Mouse (Mus musculus) hindbrain, embryonic 15.5 days (tissue): ENCODE results near the gene Lurap1l. TPM values are rescaled to one million over a fixed set of nuclear protein-coding genes. Genes with fewer than 3 reads are reported as not detected.
A peak's percentile ranks its signal among the peaks of the same experiment; 100 is the strongest.

Experiments
- ATAC-seq: fragments of 200-750 bp; cut with Nextera tagmentation; 2 replicates; pipeline ENCODE4 v1.8.0; 2017; ENCODE audit warnings: low read depth, moderate number of reproducible peaks, moderate TSS enrichment; ENCODE audit not compliant: low FRiP score
- H3K27ac ChIP-seq: fragments of 300-500 bp; sonication (generic); replicated peaks from 2 replicates; pipeline ENCODE4 v1.5.1; 2015; ENCODE audit warnings: mild to moderate bottlenecking, inconsistent platforms
- H3K27me3 ChIP-seq: fragments of 300-500 bp; sonication (generic); 2 replicates; pipeline ENCODE4 v1.6.1; 2015; ENCODE audit warnings: control low read depth, inconsistent platforms
- H3K36me3 ChIP-seq: fragments of 300-500 bp; sonication (generic); 2 replicates; pipeline ENCODE4 v1.6.1; 2015; ENCODE audit warnings: control low read depth, inconsistent platforms
- H3K4me1 ChIP-seq: fragments of 300-500 bp; sonication (generic); replicated peaks from 2 replicates; pipeline ENCODE4 v1.6.1; 2015; ENCODE audit warnings: control low read depth, inconsistent platforms
- H3K4me2 ChIP-seq: fragments of 300-500 bp; sonication (generic); 2 replicates; pipeline ENCODE4 v1.6.1; 2015; ENCODE audit warnings: moderate library complexity, mild to moderate bottlenecking, inconsistent platforms
- H3K4me3 ChIP-seq: fragments of 300-500 bp; sonication (generic); 2 replicates; pipeline ENCODE4 v1.5.1; 2015; ENCODE audit warnings: mild to moderate bottlenecking, inconsistent platforms
- H3K9ac ChIP-seq: fragments of 300-500 bp; sonication (generic); 2 replicates; pipeline ENCODE4 v1.6.1; 2015; ENCODE audit warnings: inconsistent platforms
- H3K9me3 ChIP-seq: fragments of 300-500 bp; sonication (generic); 2 replicates; pipeline ENCODE4 v1.6.1; 2016; ENCODE audit warnings: control low read depth, inconsistent platforms
- WGBS: fragments of 180-500 bp; shearing (Covaris S2); methylation state at CpG from one replicate; pipeline ENCODE4 v1.1.7; 2015; 5-methylcytosine and 5-hydroxymethylcytosine counted together
- polyA plus RNA-seq: library from polyadenylated mRNA; unstranded; fragments of >200 nt; fragmentation: Nextera tagmentation; extraction: Ambion mirVana; gene quantifications from 2 replicates; pipeline ENCODE4 v1.2.1, GENCODE M21; 2015

The Lurap1l gene
- 9.3 and 10.0 TPM in 2 replicates for polyA plus RNA-seq

DNA sequence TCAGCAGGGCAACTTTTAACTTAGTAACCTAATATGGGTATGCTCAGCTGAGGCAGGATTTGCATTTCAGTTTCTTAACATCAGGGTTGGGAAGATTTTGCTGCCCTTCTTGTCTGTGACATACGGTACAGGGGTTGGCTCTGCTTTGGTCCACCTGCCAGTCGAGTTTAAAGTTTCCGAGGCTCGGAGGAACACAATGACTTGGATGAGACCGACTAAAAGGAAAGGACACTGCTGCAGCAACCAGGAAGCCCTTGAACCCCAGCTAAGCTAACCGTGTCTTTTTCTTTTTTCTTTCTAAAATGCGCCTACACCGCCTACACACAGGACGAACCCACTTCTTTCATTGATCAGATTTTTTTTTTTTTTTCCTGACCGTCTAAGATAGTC lies at the start of gene Lurap1l:
Gene Lurap1l, plus strand, starts transcription at position 166 of the 390 bp plus-strand sequence.
- Histone ChIP-seq H3K9me3 (no peaks in the 10 kb centered on the region), H3K9ac (peak within 1 kb of the TSS; percentile 70), H3K4me3 (peak within 1 kb of the TSS; percentile 64), H3K27me3 (no peaks in the 10 kb centered on the region), H3K27ac (peak within 1 kb of the TSS; percentile 91), H3K36me3 (no peaks in the 10 kb centered on the region), H3K4me2 (peak within 1 kb of the TSS; percentile 64), H3K4me1 (peaks cover 11% of the 10 kb centered on the region; the same call in 1 of the 2 replicates)
- 1% methylated on average over 10 of the region's 10 CpGs for WGBS
- ATAC-seq, result peak; percentile 9; the same call in 1 of the 2 replicates

DNA sequence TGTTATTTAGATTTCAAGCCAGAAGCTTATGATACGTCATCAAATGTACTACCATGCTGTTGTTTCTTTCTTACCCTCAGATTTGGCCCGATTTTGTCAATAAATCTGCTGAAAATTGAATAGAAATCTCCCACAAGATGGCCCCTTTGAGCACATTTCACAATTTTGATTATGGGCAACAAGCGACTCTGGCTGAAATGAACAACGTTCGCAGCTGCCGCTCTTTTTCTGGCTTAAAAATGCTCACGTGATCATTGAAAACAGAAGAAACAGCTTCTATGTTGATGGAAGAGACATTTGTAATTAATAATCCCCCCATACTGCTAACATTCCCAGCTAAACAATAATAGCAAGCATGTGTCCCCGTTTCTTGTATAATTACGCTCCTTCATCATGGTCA lies 47.5 kb upstream of the Lurap1l start:
- 53% methylated on average over 9 of the region's 9 CpGs for WGBS
- ATAC-seq, result no peak
- H3K9ac ChIP-seq, result no peak overlapping the region
- peaks cover 13% of the 10 kb centered on the region for H3K4me1 ChIP-seq
- no peak overlapping the region for H3K4me3 ChIP-seq
- H3K36me3 ChIP-seq, result no peaks in the 10 kb centered on the region
- H3K9me3 ChIP-seq, result no peaks in the 10 kb centered on the region
- no peaks in the 10 kb centered on the region; the same call in 1 of the 2 replicates for H3K27me3 ChIP-seq
- H3K4me2 ChIP-seq, result peak overlapping the region; percentile 32
- no peak overlapping the region for H3K27ac ChIP-seq

DNA sequence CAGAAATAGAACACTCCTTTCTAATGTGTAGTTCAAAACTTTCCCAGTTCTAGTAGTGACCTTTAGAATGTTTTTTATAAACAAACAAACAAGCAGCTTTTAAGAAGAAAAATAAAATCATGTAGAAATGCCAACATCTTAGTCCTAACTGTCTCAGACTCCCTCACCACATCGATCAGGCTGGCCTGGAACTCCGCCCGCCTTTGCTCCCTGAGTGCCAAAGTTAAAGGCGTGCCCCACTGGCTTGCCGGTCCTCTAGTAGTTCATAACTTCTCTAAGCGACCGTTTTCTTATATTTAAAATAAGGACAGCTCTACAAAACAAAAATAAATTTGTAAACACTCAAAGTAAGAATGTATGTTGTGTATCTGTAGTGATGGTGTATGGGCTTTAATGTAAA lies 46.5 kb upstream of the Lurap1l start:
- Histone ChIP-seq H3K4me1 (peaks cover 13% of the 10 kb centered on the region), H3K9me3 (no peaks in the 10 kb centered on the region), H3K4me2 (no peak overlapping the region), H3K36me3 (no peaks in the 10 kb centered on the region), H3K27me3 (no peaks in the 10 kb centered on the region; the same call in 1 of the 2 replicates), H3K9ac (no peak overlapping the region), H3K4me3 (no peak overlapping the region), H3K27ac (no peak overlapping the region)
- 55% methylated on average over 7 of the region's 7 CpGs for WGBS
- ATAC-seq, result no peak

DNA sequence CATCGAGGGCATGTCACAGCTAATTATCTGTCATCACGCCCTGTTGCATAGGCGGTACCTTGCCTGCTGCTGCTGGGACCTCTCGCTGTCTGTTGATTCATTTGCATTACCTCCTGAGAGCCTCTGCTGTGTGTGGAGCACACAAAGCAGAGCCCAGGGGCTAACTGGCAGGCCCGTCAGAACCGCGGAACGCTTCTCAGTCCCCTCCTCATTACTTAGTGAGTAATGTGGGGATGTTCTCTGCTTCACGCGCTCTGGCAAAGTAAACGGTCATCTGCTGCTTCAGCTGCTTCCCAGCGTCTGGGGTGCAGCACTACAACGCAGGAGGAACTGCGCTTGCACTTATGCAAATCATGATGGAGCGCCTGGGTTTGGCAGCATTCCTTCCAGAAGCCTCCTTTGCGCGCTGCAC lies 45.9 kb upstream of the Lurap1l start:
- Histone ChIP-seq H3K4me1 (peaks cover 13% of the 10 kb centered on the region), H3K27ac (peak overlapping the region; percentile 63), H3K4me3 (peak overlapping the region; percentile 30), H3K36me3 (no peaks in the 10 kb centered on the region), H3K9ac (peak overlapping the region; percentile 35; the same call in 1 of the 2 replicates), H3K27me3 (no peaks in the 10 kb centered on the region; the same call in 1 of the 2 replicates), H3K9me3 (no peaks in the 10 kb centered on the region), H3K4me2 (peak overlapping the region; percentile 61)
- WGBS, result under 1% methylated on average over 17 of the region's 17 CpGs
- ATAC-seq, result peak; percentile 86

DNA sequence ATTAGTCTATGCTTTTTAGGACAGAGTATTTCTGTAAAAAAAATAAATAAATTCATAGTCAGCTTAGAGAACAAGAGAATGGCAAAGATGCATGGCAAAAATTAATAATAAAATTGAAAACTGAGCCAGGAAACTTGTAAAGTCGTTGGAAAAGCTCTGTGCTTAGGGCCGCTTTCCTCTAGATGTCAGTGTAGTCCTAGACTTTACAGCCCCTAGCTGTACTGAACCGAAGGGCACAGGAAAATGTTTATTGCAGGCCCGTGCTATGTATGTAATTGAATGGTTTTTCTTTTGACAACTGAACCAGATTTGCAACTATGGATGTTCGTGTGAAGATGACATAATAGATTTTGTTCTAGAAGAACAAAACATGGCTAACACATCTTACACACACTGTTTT lies 44.4 kb upstream of the Lurap1l start:
- no peak overlapping the region for H3K4me2 ChIP-seq
- no peak overlapping the region for H3K27ac ChIP-seq
- H3K36me3 ChIP-seq, result no peaks in the 10 kb centered on the region
- ATAC-seq, result peak; percentile 78
- WGBS, result 17% methylated on average over 5 of the region's 5 CpGs
- H3K9me3 ChIP-seq, result no peaks in the 10 kb centered on the region
- no peak overlapping the region for H3K9ac ChIP-seq
- peaks cover 13% of the 10 kb centered on the region for H3K4me1 ChIP-seq
- no peak overlapping the region for H3K4me3 ChIP-seq
- H3K27me3 ChIP-seq, result no peaks in the 10 kb centered on the region; the same call in 1 of the 2 replicates

DNA sequence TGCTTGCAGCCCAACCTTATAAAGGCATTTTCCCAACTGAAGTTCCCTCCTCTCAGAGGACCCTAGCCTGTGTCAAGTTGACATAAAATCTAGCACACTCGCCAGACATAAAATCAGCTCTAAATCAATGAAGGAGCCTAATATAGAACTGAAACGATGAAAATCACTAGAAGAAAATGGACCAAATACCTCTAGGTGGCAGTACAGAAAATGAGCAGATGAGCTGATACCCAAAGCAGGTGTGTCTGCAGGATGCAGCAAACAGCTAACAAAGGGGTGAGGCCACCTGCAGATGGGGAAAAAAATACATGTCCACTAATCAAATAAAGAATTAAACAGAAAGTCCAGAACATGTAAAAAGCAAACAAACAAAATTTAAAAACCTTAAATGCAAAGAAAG lies 40.8 kb upstream of the Lurap1l start:
- no peaks in the 10 kb centered on the region for H3K9me3 ChIP-seq
- peaks cover 3% of the 10 kb centered on the region; the same call in 1 of the 2 replicates for H3K4me1 ChIP-seq
- H3K27me3 ChIP-seq, result no peaks in the 10 kb centered on the region; the same call in 1 of the 2 replicates
- H3K36me3 ChIP-seq, result no peaks in the 10 kb centered on the region
- H3K4me3 ChIP-seq, result no peak overlapping the region
- WGBS, result 48% methylated on average over 2 of the region's 2 CpGs
- no peak overlapping the region for H3K4me2 ChIP-seq
- no peak overlapping the region for H3K27ac ChIP-seq
- no peak overlapping the region for H3K9ac ChIP-seq
- no peak for ATAC-seq

DNA sequence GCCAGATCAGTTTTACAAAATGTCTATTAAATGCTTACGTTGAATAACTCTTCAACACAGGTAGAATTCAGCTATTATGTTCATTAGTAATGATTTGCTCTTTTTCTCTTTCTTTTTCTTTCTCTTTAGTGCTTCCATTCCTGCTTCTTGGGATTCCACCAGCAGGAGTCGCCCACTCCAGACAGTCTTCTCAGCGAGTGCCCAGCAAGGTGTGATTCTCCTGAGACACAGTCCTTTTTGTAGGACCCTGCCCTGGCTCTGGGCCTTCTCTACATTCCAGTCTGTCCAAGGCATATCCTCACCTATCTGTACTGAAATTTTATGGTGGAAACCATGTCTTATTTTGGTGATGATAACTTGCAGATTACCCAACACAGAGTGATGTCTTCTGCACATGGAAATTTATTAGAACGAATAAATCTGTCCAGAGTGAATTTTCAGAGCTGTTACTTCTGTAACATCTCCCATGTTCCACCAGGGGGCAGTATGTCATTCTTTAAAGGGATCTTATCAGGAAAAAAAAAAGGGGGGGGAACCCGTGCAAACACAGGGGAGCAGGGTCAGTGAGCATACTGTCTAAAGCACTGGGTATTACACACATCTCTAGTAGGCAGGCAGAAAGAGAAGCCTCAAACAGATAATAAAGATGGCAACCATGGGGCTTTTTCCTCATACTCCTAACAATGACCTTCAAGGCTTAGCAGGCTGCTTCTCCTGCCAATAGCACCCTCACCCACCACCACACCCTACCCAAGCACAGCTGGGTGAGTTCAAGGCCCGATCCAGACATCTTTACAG lies 37.4 kb upstream of the Lurap1l start:
- no peaks in the 10 kb centered on the region for H3K4me1 ChIP-seq
- H3K4me2 ChIP-seq, result no peak overlapping the region
- H3K9ac ChIP-seq, result no peak overlapping the region
- H3K36me3 ChIP-seq, result no peaks in the 10 kb centered on the region
- WGBS, result 40% methylated on average over 6 of the region's 6 CpGs
- no peak overlapping the region for H3K4me3 ChIP-seq
- no peak overlapping the region for H3K27ac ChIP-seq
- no peaks in the 10 kb centered on the region; the same call in 1 of the 2 replicates for H3K27me3 ChIP-seq
- no peaks in the 10 kb centered on the region for H3K9me3 ChIP-seq
- no peak for ATAC-seq

DNA sequence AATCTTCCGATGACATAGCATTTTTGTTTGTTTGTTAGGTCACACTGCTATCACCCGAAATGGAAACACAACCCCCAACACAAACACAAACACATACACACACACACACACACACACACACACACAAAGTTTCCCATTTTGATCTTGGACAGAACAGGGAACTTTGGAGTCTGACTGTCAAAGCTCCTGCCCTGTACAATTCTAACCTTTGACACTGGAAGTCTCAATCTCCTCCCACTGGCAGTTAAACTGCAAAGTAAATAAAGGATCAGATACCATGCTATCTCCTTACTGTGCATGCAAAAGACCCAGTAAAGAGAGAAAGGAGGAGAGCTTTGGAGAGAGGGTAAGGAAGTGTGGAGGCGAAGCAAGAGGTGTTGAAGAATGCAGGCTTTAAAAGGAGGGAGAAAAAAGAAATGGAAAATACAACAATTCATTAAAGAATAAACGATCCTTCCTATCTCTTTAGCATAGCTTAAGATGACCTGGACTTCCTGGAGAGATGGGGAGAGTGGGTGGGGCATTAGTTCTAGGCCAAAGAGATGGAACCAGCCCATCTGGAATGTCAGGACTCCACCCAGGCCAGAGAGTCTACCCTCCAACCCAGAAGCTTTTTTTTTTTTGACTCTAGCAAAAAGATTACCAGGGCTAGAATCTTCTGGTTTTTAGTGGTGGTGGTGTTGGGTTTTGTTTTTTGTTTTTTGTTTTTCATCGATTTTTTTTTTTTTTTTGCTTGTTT lies 36.2 kb upstream of the Lurap1l start:
- H3K4me2 ChIP-seq, result no peak overlapping the region
- H3K9ac ChIP-seq, result no peak overlapping the region
- no peak for ATAC-seq
- H3K36me3 ChIP-seq, result no peaks in the 10 kb centered on the region
- H3K4me1 ChIP-seq, result no peaks in the 10 kb centered on the region
- 57% methylated on average over 5 of the region's 5 CpGs for WGBS
- H3K27ac ChIP-seq, result no peak overlapping the region
- H3K4me3 ChIP-seq, result no peak overlapping the region
- H3K9me3 ChIP-seq, result no peaks in the 10 kb centered on the region
- no peaks in the 10 kb centered on the region for H3K27me3 ChIP-seq

DNA sequence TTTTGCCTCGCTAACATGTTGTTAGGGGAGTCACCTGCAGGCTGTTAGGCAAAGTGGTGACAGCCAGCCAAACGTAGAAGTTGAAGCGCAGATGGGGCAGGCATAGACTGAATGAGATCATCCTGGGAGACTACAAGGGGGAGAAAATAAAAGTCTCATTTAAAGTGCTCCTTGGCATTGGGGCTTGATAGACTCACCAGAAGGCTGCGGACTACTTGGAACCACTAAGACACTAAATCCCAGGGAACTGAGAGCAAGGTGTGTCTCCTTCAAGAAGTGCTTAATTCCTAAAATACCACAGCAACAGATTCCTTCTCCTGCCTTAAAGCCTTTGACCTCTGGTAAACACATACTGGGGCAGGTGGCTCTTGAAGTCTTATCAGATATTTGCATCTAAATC lies 35.4 kb upstream of the Lurap1l start:
- H3K36me3 ChIP-seq, result no peaks in the 10 kb centered on the region
- no peak for ATAC-seq
- H3K27ac ChIP-seq, result no peak overlapping the region
- H3K9ac ChIP-seq, result no peak overlapping the region
- H3K27me3 ChIP-seq, result no peaks in the 10 kb centered on the region
- no peak overlapping the region for H3K4me2 ChIP-seq
- H3K9me3 ChIP-seq, result no peaks in the 10 kb centered on the region
- no peak overlapping the region for H3K4me3 ChIP-seq
- H3K4me1 ChIP-seq, result no peaks in the 10 kb centered on the region
- WGBS, result 71% methylated on average over 4 of the region's 4 CpGs

DNA sequence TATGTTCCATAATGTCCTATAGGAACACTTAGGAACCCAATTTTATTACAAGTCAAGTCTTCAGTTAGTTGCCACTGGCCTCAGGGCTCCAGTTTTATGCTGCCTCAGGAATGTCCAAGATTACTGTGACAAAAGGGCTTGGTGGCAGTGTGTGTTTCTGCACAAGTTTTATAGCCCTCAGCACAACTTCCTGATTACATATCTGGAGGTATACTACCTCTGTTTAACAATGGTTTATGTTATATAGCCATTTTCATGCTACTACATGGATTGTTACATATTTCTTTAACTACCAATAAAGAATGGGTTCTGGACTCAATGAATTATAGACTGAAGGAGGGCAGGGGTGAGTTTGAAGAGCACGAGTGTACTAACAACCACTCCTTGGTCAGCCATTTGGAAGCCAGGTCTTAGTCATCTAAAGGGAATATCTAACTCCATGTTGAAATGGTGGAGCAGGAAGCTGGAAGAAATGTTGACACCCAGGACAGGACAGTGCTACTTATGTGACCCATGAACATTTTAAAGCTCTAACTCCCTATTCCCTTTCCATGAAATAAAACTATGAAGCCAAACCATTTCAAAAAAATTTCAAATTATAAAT lies 28.3 kb upstream of the Lurap1l start:
- ATAC-seq, result no peak
- H3K9ac ChIP-seq, result no peak overlapping the region
- H3K27ac ChIP-seq, result no peak overlapping the region
- H3K27me3 ChIP-seq, result no peaks in the 10 kb centered on the region
- H3K4me2 ChIP-seq, result no peak overlapping the region
- H3K9me3 ChIP-seq, result no peaks in the 10 kb centered on the region
- 95% methylated on average over 1 of the region's 1 CpGs for WGBS
- no peak overlapping the region for H3K4me3 ChIP-seq
- no peaks in the 10 kb centered on the region for H3K4me1 ChIP-seq
- H3K36me3 ChIP-seq, result no peaks in the 10 kb centered on the region

DNA sequence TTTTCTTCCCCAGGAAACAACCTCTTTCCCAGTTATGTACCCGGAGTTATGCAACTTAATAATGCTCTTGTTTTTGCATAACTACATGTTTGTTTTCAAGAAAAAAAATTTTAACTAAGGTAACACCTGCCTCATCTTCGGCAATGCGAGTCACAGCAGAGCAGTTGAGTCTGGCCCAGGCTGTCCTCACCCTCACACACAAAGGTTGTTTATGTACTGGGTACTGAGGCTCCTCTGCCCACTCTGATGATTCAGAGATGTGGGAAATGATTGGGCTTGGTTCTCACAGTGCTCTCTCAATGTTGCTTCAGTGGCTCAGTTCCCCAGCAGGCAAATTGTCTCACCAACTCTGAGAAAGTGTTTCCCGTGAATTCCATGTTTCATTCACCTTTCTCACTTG lies 23.8 kb upstream of the Lurap1l start:
- H3K4me2 ChIP-seq, result no peak overlapping the region
- no peak for ATAC-seq
- no peaks in the 10 kb centered on the region for H3K27me3 ChIP-seq
- H3K27ac ChIP-seq, result no peak overlapping the region
- H3K4me1 ChIP-seq, result no peaks in the 10 kb centered on the region
- 88% methylated on average over 4 of the region's 4 CpGs for WGBS
- H3K4me3 ChIP-seq, result no peak overlapping the region
- no peaks in the 10 kb centered on the region for H3K9me3 ChIP-seq
- H3K36me3 ChIP-seq, result no peaks in the 10 kb centered on the region
- H3K9ac ChIP-seq, result no peak overlapping the region

DNA sequence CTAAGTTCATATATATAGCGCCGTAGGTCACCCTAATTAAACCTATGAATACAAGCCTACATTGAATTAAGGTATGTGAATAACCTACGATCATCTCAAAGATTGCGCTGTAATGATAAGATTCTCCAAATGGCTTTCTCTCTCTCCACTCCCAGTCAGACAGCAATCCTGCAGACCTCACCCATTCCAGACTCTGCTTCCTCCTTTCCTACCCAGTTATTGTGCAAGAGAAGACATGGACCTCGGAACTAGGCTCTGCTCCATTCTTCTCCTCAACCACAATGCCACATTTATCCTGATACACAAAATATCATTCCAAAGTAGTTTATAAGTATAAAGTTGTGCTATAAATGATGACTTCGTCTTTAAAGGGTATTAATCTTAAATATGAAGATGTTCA lies 19.4 kb upstream of the Lurap1l start:
- H3K27me3 ChIP-seq, result no peaks in the 10 kb centered on the region
- no peak overlapping the region for H3K27ac ChIP-seq
- H3K4me1 ChIP-seq, result no peaks in the 10 kb centered on the region
- no peaks in the 10 kb centered on the region for H3K9me3 ChIP-seq
- H3K36me3 ChIP-seq, result no peaks in the 10 kb centered on the region
- no peak overlapping the region for H3K4me3 ChIP-seq
- WGBS, result 96% methylated on average over 6 of the region's 6 CpGs
- H3K4me2 ChIP-seq, result no peak overlapping the region
- ATAC-seq, result no peak
- no peak overlapping the region for H3K9ac ChIP-seq
